Mouse (Mus musculus) small intestine, adult 2 months (tissue): ENCODE measurements around the gene Rbp7. TPM values are rescaled to one million over a fixed set of nuclear protein-coding genes. Genes with fewer than 3 reads are reported as not detected.

Experiments
- H3K27ac ChIP-seq: fragments of 200-500 bp; 2 replicates; pipeline ENCODE4 v1.5.1; 2012; ENCODE audit warnings: low read depth, low read length, control low read depth, inconsistent platforms; ENCODE audit not compliant: insufficient read depth
- H3K27me3 ChIP-seq: fragments of 200-500 bp; 2 replicates; pipeline ENCODE4 v1.6.1; 2012; ENCODE audit warnings: mild to moderate bottlenecking, moderate library complexity, low read length, inconsistent platforms; ENCODE audit not compliant: control insufficient read depth, insufficient read depth
- H3K36me3 ChIP-seq: fragments of 200-500 bp; 2 replicates; pipeline ENCODE4 v1.6.1; 2012; ENCODE audit warnings: mild to moderate bottlenecking, low read length, control low read depth, inconsistent platforms; ENCODE audit not compliant: control insufficient read depth, insufficient read depth
- H3K4me1 ChIP-seq: fragments of 200-500 bp; 2 replicates; pipeline ENCODE4 v1.6.1; 2012; ENCODE audit warnings: low read length, inconsistent platforms, mixed read lengths; ENCODE audit not compliant: control insufficient read depth, insufficient read depth, insufficient read length
- H3K4me3 ChIP-seq: fragments of 200-500 bp; 2 replicates; pipeline ENCODE4 v1.5.1; 2012; ENCODE audit warnings: low read depth, mild to moderate bottlenecking, control low read depth, inconsistent platforms, low read length, moderate library complexity
- CTCF ChIP-seq: fragments of 200-500 bp; IDR thresholded peaks from 2 replicates; pipeline ENCODE4 v1.5.1; 2012; ENCODE audit warnings: low read depth, mild to moderate bottlenecking, control low read depth, inconsistent platforms, low read length, moderate library complexity, mixed read lengths; ENCODE audit not compliant: insufficient replicate concordance, insufficient read length; ENCODE audit errors: extremely low read depth
- POLR2A ChIP-seq: fragments of 200-500 bp; IDR thresholded peaks from 2 replicates; pipeline ENCODE4 v1.6.1; 2012; ENCODE audit warnings: low read depth, mild to moderate bottlenecking, control low read depth, inconsistent platforms, low read length, moderate library complexity
- WGBS: fragments of 180-500 bp; shearing (Covaris S2); methylation state at CpG from one replicate; pipeline ENCODE4 v1.1.7; 2018; 5-methylcytosine and 5-hydroxymethylcytosine counted together
- polyA plus RNA-seq: library from polyadenylated mRNA; depleted of rRNA; stranded (reverse); fragments of >200 nt; gene quantifications from 2 replicates; pipeline ENCODE4 v1.2.3, GENCODE M21; 2012; rRNA removed

Gene Rbp7
- polyA plus RNA-seq = 1.0 and 3.9 TPM in 2 replicates

DNA sequence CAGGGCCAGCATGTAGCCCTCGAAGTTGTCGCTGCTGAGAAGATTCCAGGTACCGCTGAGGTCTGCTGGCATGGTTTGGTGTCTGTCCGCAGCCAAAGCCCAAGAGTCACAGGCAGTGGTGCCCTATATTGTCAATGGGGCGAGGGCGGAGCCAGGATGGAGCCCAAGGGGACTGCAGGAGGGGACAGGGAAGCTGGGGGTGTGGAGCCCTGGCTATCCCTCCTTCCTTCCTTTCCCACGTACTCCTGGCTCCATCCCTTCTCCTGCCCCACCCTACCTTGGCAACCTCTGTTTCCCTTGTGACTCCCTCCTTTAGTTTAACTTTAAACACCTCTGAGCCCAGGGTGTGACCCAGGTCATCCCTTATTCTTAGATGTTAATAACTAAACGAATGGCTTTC lies at the start of gene Rbp7:
Gene Rbp7 (minus strand): TSS at position 100 of the 400 bp plus-strand sequence.
- peak within 1 kb of the TSS; percentile 33; the same call in 1 of the 2 replicates for H3K27ac ChIP-seq
- H3K4me3 ChIP-seq = peak within 1 kb of the TSS; percentile 42
- no peak for TF ChIP-seq CTCF
- TF ChIP-seq POLR2A = no peak
- H3K27me3 ChIP-seq = no peaks in the 10 kb centered on the region
- WGBS = 34% methylated on average over 8 of the region's 8 CpGs
- peaks cover 12% of the 10 kb centered on the region for H3K4me1 ChIP-seq
- no peaks in the 10 kb centered on the region for H3K36me3 ChIP-seq

GRCm38 (mm10) chr4:149504363-149504762 lies 49.6 kb upstream of the Rbp7 start:
- TF ChIP-seq POLR2A (no peak), CTCF (no peak)
- no peak overlapping the region for H3K4me3 ChIP-seq
- H3K36me3 ChIP-seq = peaks cover 23% of the 10 kb centered on the region
- no peak overlapping the region for H3K27ac ChIP-seq
- no peaks in the 10 kb centered on the region for H3K27me3 ChIP-seq
- WGBS = 86% methylated on average over 5 of the region's 5 CpGs
- H3K4me1 ChIP-seq = peaks cover 9% of the 10 kb centered on the region; the same call in 1 of the 2 replicates

DNA sequence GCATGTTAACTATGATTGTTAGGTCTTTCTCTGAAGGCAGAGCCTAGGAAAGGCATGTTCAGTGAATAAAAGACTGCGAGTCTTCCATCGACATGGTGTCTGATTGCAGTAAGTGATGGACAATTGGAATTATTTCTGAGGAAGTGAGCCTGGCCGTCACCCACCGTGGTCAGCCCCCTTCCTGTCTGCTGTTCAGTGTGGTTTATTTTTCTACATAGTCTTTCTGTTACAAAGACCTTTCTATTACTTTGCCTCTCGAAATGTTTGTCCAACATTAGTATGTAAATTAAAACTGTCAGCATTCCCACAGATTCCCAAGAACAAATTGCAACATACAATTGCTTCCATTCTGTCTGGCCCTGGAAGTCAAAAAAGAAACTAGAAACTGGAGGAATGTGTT lies 45.0 kb upstream of the Rbp7 start:
- no peak overlapping the region for H3K27ac ChIP-seq
- TF ChIP-seq CTCF (no peak), POLR2A (no peak)
- WGBS = 82% methylated on average over 5 of the region's 5 CpGs
- H3K27me3 ChIP-seq = no peaks in the 10 kb centered on the region
- no peaks in the 10 kb centered on the region for H3K4me1 ChIP-seq
- H3K36me3 ChIP-seq = peaks cover 58% of the 10 kb centered on the region
- no peak overlapping the region for H3K4me3 ChIP-seq

DNA sequence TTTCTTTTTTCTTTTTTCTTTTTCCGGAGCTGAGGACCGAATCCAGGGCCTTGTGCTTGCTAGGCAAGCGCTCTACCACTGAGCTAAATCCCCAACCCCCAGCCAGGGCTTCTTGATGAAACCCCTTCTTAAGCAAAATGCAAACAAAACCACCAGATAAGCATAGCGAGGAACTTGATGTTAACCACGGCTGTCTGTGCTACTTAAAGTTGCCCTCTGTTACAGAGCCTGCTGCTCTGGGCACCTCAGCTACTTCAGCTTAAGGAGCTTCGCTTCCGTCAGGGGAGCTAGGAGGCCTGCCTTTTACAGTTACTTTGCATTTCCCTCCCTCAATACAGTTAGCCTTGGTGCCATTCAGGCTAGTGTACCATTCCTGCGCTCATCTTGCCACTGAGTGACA lies 44.1 kb upstream of the Rbp7 start:
- WGBS = 83% methylated on average over 8 of the region's 8 CpGs
- TF ChIP-seq CTCF (no peak), POLR2A (no peak)

DNA sequence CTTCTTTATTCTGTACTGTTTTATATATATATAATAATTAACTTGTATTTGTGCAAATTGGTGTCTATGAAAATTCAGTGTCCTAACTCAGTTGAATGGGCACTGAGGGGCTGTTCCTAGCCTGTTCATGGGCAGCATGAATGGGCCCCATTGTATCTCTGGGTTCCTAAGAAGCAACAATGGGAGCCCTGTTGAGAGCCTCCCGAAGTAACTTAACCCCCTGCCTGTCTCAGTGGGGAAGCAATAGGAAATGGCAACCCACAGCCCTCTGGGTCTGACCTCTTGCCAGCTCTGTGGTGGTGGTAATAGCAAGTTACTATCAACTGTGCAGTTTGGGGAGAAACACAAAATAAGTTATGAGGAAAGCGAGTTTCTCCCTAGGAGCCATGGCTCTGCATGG lies 41.8 kb upstream of the Rbp7 start:
- 67% methylated on average over 2 of the region's 2 CpGs for WGBS
- TF ChIP-seq CTCF = no peak
- Histone ChIP-seq H3K4me1 (no peaks in the 10 kb centered on the region), H3K4me3 (no peak overlapping the region), H3K27me3 (no peaks in the 10 kb centered on the region), H3K36me3 (peaks cover 67% of the 10 kb centered on the region), H3K27ac (no peak overlapping the region)

More for the DNA sequence above, 44.1 kb upstream of the Rbp7 start:
- Histone ChIP-seq H3K27ac (no peak overlapping the region), H3K27me3 (no peaks in the 10 kb centered on the region), H3K36me3 (peaks cover 63% of the 10 kb centered on the region), H3K4me3 (no peak overlapping the region), H3K4me1 (no peaks in the 10 kb centered on the region)

DNA sequence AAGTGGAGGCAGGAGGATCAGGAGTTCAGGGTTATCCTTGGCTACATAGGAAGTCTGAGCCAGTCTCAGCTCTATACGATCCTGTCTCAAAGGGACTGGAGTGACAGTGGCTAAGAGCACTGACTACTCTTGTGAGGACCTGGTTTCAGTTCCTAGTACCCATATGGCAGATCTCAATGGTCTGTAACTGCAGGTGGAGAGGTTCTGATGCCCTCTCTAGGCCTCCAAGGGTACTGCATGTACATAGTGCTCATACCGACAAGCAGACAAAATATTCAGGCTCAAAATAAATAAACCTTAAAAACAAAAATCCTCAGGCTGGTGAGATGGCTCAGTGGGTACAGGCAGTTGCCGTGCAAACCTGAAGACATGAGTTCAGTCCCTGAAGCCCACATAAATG lies 36.4 kb upstream of the Rbp7 start:
- H3K27me3 ChIP-seq = no peaks in the 10 kb centered on the region
- H3K4me1 ChIP-seq = peaks cover 4% of the 10 kb centered on the region; the same call in 1 of the 2 replicates
- H3K4me3 ChIP-seq = no peak overlapping the region
- H3K27ac ChIP-seq = no peak overlapping the region
- no peak for TF ChIP-seq CTCF
- TF ChIP-seq POLR2A = no peak
- H3K36me3 ChIP-seq = peaks cover 56% of the 10 kb centered on the region
- 97% methylated on average over 3 of the region's 3 CpGs for WGBS

DNA sequence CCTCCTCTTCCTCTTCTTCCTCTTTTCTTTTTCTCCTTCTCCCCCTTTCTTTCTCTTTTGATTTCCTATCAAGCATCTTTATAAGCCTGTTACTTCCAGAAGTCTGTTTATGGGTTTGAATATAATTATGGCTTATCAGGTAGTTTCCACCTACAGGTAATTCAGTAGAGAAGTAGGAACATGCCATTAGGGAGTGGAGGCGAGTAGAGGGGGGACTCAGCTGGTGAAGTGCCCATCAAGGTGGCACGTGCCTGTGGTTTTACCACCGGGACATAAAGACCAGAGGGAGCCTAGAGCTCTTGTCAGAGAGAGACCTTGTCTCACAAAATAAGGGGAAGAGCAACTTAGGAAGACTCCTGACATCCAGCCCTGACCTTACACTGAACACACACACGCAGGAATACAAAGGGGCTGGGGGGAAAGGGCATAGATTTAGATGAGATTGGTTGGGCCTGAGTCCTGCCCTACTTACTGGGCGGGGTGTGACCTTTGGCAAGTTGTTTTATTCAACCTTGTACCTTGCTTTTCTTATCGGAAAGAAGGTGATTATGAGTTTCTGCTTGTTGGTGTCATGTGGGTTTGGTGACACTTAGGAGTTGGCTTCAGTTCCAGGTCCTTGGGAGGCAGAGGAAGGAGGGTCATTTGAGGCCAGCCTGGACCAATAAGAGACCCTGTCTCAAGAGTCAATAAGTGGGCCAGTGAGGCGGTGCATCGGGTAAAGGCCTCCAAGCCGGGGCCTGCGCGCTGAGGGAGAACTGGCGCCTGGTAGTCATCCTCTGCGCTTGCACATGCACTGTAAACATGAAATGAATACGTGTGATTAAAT lies 34.9 kb upstream of the Rbp7 start:
- WGBS = 26% methylated on average over 14 of the region's 14 CpGs
- peak overlapping the region; percentile 7; the same call in 1 of the 2 replicates for H3K4me3 ChIP-seq
- H3K27ac ChIP-seq = peak overlapping the region; percentile 98
- no peaks in the 10 kb centered on the region for H3K27me3 ChIP-seq
- peaks cover 4% of the 10 kb centered on the region; the same call in 1 of the 2 replicates for H3K4me1 ChIP-seq
- H3K36me3 ChIP-seq = peaks cover 43% of the 10 kb centered on the region
- TF ChIP-seq CTCF (no peak), POLR2A (no peak)
